In the genomic region with DNA sequence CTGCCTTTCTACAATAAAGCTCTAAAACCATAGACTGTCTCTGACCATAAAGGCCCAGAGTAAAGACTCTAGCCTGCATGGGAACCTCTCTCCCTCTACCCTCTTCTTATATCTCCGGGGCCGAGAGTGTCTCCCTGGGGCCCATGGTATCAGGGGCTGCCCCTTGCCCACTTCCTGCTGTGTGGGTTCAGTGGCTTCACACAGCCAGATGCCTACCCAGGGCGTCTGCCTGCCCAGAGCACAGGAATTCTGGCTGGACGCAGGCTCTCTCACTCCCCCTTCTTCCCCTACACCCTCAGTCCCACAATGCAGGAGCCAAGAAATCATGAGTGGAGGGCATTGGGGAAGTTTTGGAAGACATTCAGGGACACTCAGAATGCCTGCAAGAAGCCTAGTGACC, we compare ENCODE assay signal across 22 mouse cellular contexts.
A peak's percentile ranks its signal among the peaks of the same experiment; 100 is the strongest.
DNase-seq lines count a peak whose midpoint lies in the region; ATAC-seq and TF ChIP-seq lines count a peak whose summit lies in the region.
"Had no signal": no experiment of that assay in that cellular context is flagged by ENCODE, and none has a peak within 500 bp of the region (broad histone marks: within the 10 kb centered on the region; RNA-seq: fewer than 3 reads in every experiment).

No protein-coding gene starts in this region.

- no peaks in the 10 kb centered on the region for H3K27me3 ChIP-seq in heart, embryonic 12.5 days (replicated peaks)
- H3K27me3 ChIP-seq in CH12.LX (replicated peaks) (peaks cover 1% of the 10 kb centered on the region), myocyte (ENCODE audit: control insufficient read depth, insufficient read depth, insufficient read length) (no peaks in the 10 kb centered on the region)
- H3K27me3 ChIP-seq in embryonic facial prominence, embryonic 10.5 days (replicated peaks; ENCODE audit: low read depth, poor library complexity, severe bottlenecking) = no peaks in the 10 kb centered on the region
- H3K27me3 ChIP-seq: embryonic facial prominence, embryonic 12.5 days; forebrain, embryonic 13.5 days; forebrain, embryonic 15.5 days had no signal

- no peak overlapping the region for H3K4me2 ChIP-seq in heart, embryonic 12.5 days
- no peak overlapping the region for H3K4me2 ChIP-seq in CH12.LX (ENCODE audit: insufficient read depth, low read depth, poor library complexity, severe bottlenecking)
- peak overlapping the region; percentile 9 for H3K4me2 ChIP-seq in myocyte (ENCODE audit: low read depth)
- H3K4me2 ChIP-seq: embryonic facial prominence, embryonic 12.5 days; forebrain, embryonic 13.5 days; forebrain, embryonic 15.5 days had no signal

- peaks cover 23% of the 10 kb centered on the region for H3K4me1 ChIP-seq in heart, embryonic 12.5 days (replicated peaks)
- H3K4me1 ChIP-seq in CH12.LX (ENCODE audit: control insufficient read depth in 1 of 2, insufficient read depth in 2 of 2) = peaks cover 11 to 21% of the 10 kb centered on the region in 2 experiments; a peak in 3 of 4 replicates
- H3K4me1 ChIP-seq in embryonic facial prominence, embryonic 10.5 days = no peaks in the 10 kb centered on the region
- H3K4me1 ChIP-seq: embryonic facial prominence, embryonic 12.5 days; forebrain, embryonic 13.5 days; forebrain, embryonic 15.5 days had no signal

- TF ChIP-seq POLR2A in CH12.LX (IDR thresholded peaks at IDR 0.05; ENCODE audit: low read depth, low read length) (no peak), myocyte (IDR thresholded peaks at IDR 0.05; ENCODE audit: insufficient read length, low read depth) (no peak)

- TF ChIP-seq EP300 in CH12.LX (IDR thresholded peaks at IDR 0.05; ENCODE audit: low read length) = no peak

- H3K36me3 ChIP-seq in heart, embryonic 12.5 days = no peaks in the 10 kb centered on the region
- no peaks in the 10 kb centered on the region for H3K36me3 ChIP-seq in CH12.LX (replicated peaks in 1 of 2; ENCODE audit: control insufficient read depth in 1 of 2, insufficient read depth in 1 of 2, low read length in 1 of 2)
- H3K36me3 ChIP-seq in embryonic facial prominence, embryonic 10.5 days (replicated peaks) = no peaks in the 10 kb centered on the region
- no peaks in the 10 kb centered on the region for H3K36me3 ChIP-seq in myocyte (ENCODE audit: control insufficient read depth, insufficient read depth)
- H3K36me3 ChIP-seq: embryonic facial prominence, embryonic 12.5 days; forebrain, embryonic 15.5 days had no signal

- no peaks in the 10 kb centered on the region for H3K9me3 ChIP-seq in heart, embryonic 12.5 days (replicated peaks)
- H3K9me3 ChIP-seq in CH12.LX (replicated peaks; ENCODE audit: low read length) = no peaks in the 10 kb centered on the region
- H3K9me3 ChIP-seq in embryonic facial prominence, embryonic 10.5 days = no peaks in the 10 kb centered on the region
- H3K9me3 ChIP-seq: embryonic facial prominence, embryonic 12.5 days; forebrain, embryonic 13.5 days; forebrain, embryonic 15.5 days had no signal

- no peak for TF ChIP-seq CTCF in CH12.LX (conservative IDR thresholded peaks at IDR 0.05 in 1 of 2, IDR thresholded peaks at IDR 0.05 in 1 of 2; ENCODE audit: low read depth in 2 of 2, low read length in 2 of 2)

- H3K79me2 ChIP-seq in CH12.LX (replicated peaks; ENCODE audit: control insufficient read depth, extremely low read depth, insufficient read depth, poor library complexity, severe bottlenecking) (no peaks in the 10 kb centered on the region), myocyte (ENCODE audit: control insufficient read depth, insufficient read depth) (no peaks in the 10 kb centered on the region)

- dilution Hi-C loops in CH12.LX (cut with MboI; ENCODE audit: extremely low pct_ligation_motif_present, extremely low pct_unique_long_range_greater_than_20kb, low sequenced_read_pairs) = no loop called here

- in situ Hi-C loops in CH12.LX (cut with MboI; ENCODE audit: low pct_ligation_motif_present, low pct_unique_long_range_greater_than_20kb, low sequenced_read_pairs) = no loop called here

- no peak for ATAC-seq in heart, embryonic 12.5 days (ENCODE audit: insufficient number of reproducible peaks, low FRiP score)
- ATAC-seq: CD4-positive, CD25-positive, alpha-beta regulatory T cell, adult 4 months; forebrain, embryonic 13.5 days; forebrain, embryonic 15.5 days; forebrain, postnatal 0 days had no signal

- H3ac ChIP-seq in myocyte (ENCODE audit: control insufficient read depth, insufficient read length) = no peak overlapping the region

- TF ChIP-seq RAD21 in CH12.LX (IDR thresholded peaks at IDR 0.05; ENCODE audit: low read depth, low read length) = no peak

- no peak overlapping the region for H3K4me3 ChIP-seq in heart, embryonic 12.5 days
- H3K4me3 ChIP-seq in CH12.LX (replicated peaks in 1 of 3; ENCODE audit: low read depth in 2 of 3, low read length in 2 of 3, poor library complexity in 1 of 3) (no peak overlapping the region), myocyte (no peak overlapping the region)
- H3K4me3 ChIP-seq in embryonic facial prominence, embryonic 10.5 days = no peak overlapping the region
- H3K4me3 ChIP-seq: embryonic facial prominence, embryonic 12.5 days; forebrain, embryonic 13.5 days; forebrain, embryonic 15.5 days had no signal

- no peak overlapping the region for H3K9ac ChIP-seq in heart, embryonic 12.5 days
- H3K9ac ChIP-seq in CH12.LX (ENCODE audit: insufficient read depth, low read depth) = no peak overlapping the region
- H3K9ac ChIP-seq: embryonic facial prominence, embryonic 12.5 days; forebrain, embryonic 13.5 days; forebrain, embryonic 15.5 days; forebrain, postnatal 0 days had no signal

- WGBS in heart, embryonic 12.5 days = 57% methylated on average over 4 of the region's 4 CpGs
- 85% methylated on average over 4 of the region's 4 CpGs for WGBS in embryonic facial prominence, embryonic 10.5 days

- H3K27ac ChIP-seq in heart, embryonic 12.5 days (ENCODE audit: poor library complexity, severe bottlenecking) = no peak overlapping the region
- H3K27ac ChIP-seq in CH12.LX (ENCODE audit: insufficient read depth, low read depth) = no peak overlapping the region
- no peak overlapping the region for H3K27ac ChIP-seq in embryonic facial prominence, embryonic 10.5 days (replicated peaks)
- H3K27ac ChIP-seq: embryonic facial prominence, embryonic 12.5 days; forebrain, embryonic 13.5 days; forebrain, embryonic 15.5 days had no signal

- peak; percentile 55 for DNase-seq in heart, adult 11 months
- DNase-seq in CH12.LX (ENCODE audit: extremely low read depth) = peak; percentile 11
- DNase-seq in embryonic facial prominence, embryonic 10.5 days (ENCODE audit: low spot score) = peak; percentile 3
- no peak for DNase-seq in thymus, postnatal 10 days (ENCODE audit: low spot score in 2 of 2)
- no peak for DNase-seq in frontal cortex, postnatal 25 days (ENCODE audit: low spot score in 2 of 2)
- DNase-seq: adrenal gland, adult 2 months; adrenal gland, postnatal 10 days; adrenal gland, postnatal 25 days; B cell, adult 2 months; cerebellum, adult 11-12 months; cerebellum, adult 2 months; cerebellum, adult 9-10 months; cerebellum, postnatal 10 days; cerebellum, postnatal 25 days; embryo, embryonic 11 days; forebrain, postnatal 0 days had no signal

TF ChIP-seq in CH12.LX, 34 proteins besides CTCF, POLR2A, EP300 and RAD21:
- TF ChIP-seq SMC3 (IDR thresholded peaks at IDR 0.05; ENCODE audit: low read depth, low read length) (no peak), ZMIZ1 (IDR thresholded peaks at IDR 0.05; ENCODE audit: low read depth, low read length) (no peak), NELFE (IDR thresholded peaks at IDR 0.05; ENCODE audit: low read depth, low read length) (no peak), POLR2AphosphoS2 (IDR thresholded peaks at IDR 0.05; ENCODE audit: low read depth, low read length) (no peak), IRF4 (IDR thresholded peaks at IDR 0.05; ENCODE audit: low read depth, low read length) (no peak), ZC3H11A (IDR thresholded peaks at IDR 0.05; ENCODE audit: low read depth, low read length) (no peak)

TF ChIP-seq in myocyte, 11 proteins besides CTCF, POLR2A, EP300 and RAD21:
- TF ChIP-seq TCF3 (IDR thresholded peaks at IDR 0.05; ENCODE audit: insufficient read length, low read depth) (no peak), CEBPB (IDR thresholded peaks at IDR 0.05; ENCODE audit: insufficient read depth, poor library complexity, severe bottlenecking) (no peak), TCF12 (IDR thresholded peaks at IDR 0.05; ENCODE audit: insufficient read depth, poor library complexity, severe bottlenecking) (no peak), E2F4 (IDR thresholded peaks at IDR 0.05; ENCODE audit: insufficient read depth) (no peak), MAX (IDR thresholded peaks at IDR 0.05; ENCODE audit: low read depth) (no peak), MYOG (IDR thresholded peaks at IDR 0.05; ENCODE audit: control insufficient read depth in 1 of 3, insufficient read depth in 1 of 3, insufficient read length in 2 of 3, low read depth in 2 of 3) (peak in 1 of 3 experiments; percentile 23)

Comparison
In these comparisons a context has a peak if more than half of its experiments do, and no peak if none do; other contexts are left out.
1. DNase-seq: peak in heart, adult 11 months (single experiment), CH12.LX (single experiment) and embryonic facial prominence, embryonic 10.5 days (single experiment); none in thymus, postnatal 10 days (0 of 2) and frontal cortex, postnatal 25 days (0 of 2).